Mouse (Mus musculus) layer of hippocampus, adult 8-10 months (tissue): ENCODE results near the gene Mboat7. TPM values are rescaled to one million over a fixed set of nuclear protein-coding genes. Genes with fewer than 3 reads are reported as not detected.
A peak's percentile ranks its signal among the peaks of the same experiment; 100 is the strongest.

Source experiments
- DNase-seq, 2 experiments: peaks; one replicate each; pipeline ENCODE4 v3.0.0; 2022; ENCODE audit warnings: low spot score in 2 of 2
- microRNA-seq, 2 experiments: library from miRNA; unstranded; fragments of <30 nt; microRNA quantifications; one replicate each; pipeline ENCODE4 v1.2.0; 2022
- total RNA-seq, 4 experiments: library from RNA; stranded (reverse); gene quantifications; 2 replicates each; pipeline ENCODE4 v1.2.4; 2022

Gene Mboat7
- total RNA-seq, 4 experiments from 2014 or later, result 171 to 178 (median 173) TPM

DNA sequence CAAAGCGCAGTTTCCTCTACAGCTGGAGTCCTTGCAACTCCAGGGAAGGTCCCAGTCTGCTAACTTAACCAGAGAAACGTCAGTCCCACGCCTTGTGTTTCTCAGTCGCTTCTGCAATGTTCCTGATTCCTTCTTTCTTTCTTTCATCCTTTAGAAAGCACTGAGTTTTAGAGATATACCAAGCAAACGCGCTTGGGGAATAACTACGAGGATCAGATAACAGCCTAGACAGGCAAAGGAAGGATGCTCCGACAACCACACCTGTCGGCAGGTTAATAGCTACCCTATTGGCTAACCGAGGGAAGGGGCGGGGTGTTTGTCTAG lies 49.0 kb downstream of the Mboat7 start:
- no peak for DNase-seq

DNA sequence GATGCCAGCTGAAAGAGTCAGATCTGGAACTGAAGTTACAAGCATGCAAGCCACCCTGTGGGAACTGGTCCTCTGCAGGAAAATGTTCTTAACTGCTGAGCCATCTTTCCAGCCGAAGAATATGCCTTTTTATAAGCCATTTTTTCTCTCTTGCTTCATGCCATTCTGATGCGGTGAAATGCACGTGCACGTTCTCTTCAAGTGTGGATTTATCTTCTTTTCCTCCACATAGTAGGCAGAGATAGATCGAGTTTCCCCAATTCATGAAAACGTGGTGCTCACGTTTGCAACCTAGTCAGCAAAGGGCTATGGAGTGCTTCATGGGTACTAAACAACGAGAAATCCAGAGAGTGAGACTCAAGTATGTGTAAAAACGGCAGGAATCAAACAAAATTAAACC lies 49.5 kb downstream of the Mboat7 start:
- no peak for DNase-seq

DNA sequence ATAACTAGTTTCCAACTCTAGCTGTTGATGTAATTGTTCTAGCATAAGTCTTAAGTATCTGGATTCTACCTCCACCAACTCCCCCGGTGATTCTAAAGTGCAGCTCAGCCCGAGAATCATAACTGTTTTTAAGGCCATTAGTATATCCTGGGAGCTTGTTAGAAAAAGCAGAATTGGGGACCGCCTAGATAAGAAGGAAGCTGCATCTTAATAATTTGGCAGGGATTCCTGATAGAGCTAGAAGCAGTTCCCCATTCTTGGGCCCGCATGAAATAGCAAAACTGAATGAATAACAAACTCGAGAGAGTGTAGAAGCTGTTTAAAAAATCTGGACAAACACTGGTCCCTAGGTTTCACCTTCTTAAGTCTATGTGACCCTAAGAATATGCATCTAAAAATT lies 49.9 kb downstream of the Mboat7 start:
- DNase-seq, result no peak

DNA sequence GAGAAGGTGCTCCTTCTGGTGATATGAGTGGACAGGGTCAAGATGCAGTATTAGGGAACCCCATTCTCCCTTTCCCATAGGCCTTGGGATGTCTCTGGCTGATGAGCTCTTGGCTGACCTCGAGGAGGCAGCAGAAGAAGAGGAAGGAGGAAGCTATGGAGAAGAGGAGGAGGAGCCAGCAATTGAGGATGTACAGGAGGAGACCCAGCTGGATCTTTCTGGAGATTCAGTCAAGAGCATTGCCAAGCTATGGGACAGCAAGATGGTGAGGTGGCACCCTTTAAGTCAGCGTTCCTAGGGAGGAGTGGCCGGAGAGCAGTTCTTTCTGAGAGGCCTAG lies 62.9 kb downstream of the Mboat7 start:
- no peak for DNase-seq

DNA sequence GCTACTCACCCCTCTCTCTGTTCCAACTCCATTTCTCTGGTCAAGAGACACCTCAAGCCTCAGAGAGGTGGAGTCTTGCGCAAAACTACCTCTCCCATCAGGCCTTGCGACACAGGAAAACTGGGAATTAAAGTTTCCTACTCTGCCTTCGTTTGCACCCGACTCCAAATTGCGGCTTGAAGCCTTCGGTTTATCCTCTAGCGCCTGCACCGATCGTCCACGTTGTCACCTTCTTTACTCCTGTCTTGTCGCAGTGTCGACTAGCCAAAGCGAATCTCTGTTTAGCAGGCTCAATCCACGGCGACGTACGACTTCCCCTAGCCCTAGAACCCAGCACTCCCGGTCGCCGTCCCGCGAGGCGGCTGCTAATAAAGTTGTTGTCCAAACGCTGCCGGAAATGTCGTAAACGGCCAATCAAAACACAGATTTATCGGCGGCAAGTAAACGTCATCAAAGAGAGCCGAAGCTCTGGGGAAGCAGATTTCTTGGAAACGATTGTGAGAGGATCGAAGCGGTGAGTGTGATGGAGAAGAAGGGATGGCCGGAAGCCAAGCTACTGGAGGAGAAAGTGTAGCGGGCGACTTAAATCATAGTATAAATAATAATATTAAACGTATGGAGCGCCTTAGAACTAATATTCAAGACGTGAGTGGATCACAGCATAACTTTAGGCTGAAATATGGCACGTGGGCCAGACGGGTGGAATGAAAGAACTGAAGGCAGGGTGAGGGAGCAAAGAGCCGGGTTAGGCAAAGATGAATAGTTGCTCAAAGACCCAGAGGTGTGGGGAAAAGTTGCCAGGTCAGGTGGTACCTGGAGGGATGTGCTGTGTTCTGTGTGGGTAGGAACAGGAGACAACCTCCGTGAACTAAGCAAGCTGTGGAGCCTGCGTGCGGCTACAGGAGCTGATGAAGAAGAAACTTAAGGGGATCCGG lies 63.5 kb downstream of the Mboat7 start, which contains the start of the genes Tfpt and Prpf31:
TSS of gene Tfpt (minus strand) at position 387 of the 935 bp plus-strand sequence.
TSS of gene Prpf31 (plus strand) at position 443 of the 935 bp plus-strand sequence.
- peak; percentile 93 to 95 for DNase-seq

DNA sequence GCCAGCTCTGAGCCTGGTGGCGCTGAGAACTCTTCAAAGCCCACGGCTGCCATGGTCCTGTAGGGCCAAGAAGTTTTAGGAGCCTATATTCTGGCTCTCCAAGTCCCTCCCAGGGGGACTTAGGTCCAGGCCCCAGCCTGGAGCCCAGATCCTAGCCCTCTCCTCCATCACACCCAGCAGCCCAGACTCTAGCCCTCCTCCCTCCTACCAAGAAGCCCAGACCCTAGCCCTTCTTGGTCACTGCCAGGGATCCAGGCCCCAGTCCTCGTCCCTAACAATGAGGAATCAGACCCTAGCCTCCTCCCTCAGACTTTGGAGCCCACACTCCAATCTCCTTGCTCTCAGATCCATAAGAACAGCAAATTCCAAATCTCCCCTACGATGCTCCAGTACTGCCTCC lies 64.3 kb downstream of the Mboat7 start:
- no peak for DNase-seq

Small RNAs within 50 kb of the gene (microRNA-seq; reads per million reads assigned to microRNA genes)
- gene Mir3572, result 3.5 to 4.0 reads per million in 2 experiments

Other genes with a start within 250 kb of the Mboat7 start
- gene Tarm1, start 190.9 kb downstream of the Mboat7 start, total RNA-seq, result under 1 TPM in 2 of 4 experiments, not detected in 2; 0.41 to 0.70 TPM
- gene Oscar, start 77.4 kb downstream of the Mboat7 start, total RNA-seq, result 1 to 10 TPM in 2 of 4 experiments, under 1 TPM in 2; 0.66 to 1.5 (median 1.1) TPM
- 100 to 1,000 TPM; 526 to 633 (median 592) TPM for gene Ndufa3, start 76.2 kb downstream of the Mboat7 start, total RNA-seq
- 10 to 100 TPM; 36.3 to 53.8 (median 39.7) TPM for gene Tfpt, start 63.6 kb downstream of the Mboat7 start, total RNA-seq
- 10 to 100 TPM; 50.3 to 53.0 (median 51.0) TPM for gene Prpf31, start 63.5 kb downstream of the Mboat7 start, total RNA-seq
- 10 to 100 TPM; 49.6 to 68.5 (median 58.8) TPM for gene Cnot3, start 48.3 kb downstream of the Mboat7 start, total RNA-seq
- gene Leng1, start 27.7 kb downstream of the Mboat7 start, total RNA-seq, result 1 to 10 TPM; 4.4 to 6.8 (median 5.5) TPM
- gene Tmc4, start 16.0 kb downstream of the Mboat7 start, total RNA-seq, result 10 to 100 TPM in 2 of 4 experiments, 1 to 10 TPM in 2; 6.2 to 12.1 (median 8.8) TPM
- 10 to 100 TPM; 81.0 to 88.0 (median 82.8) TPM for gene Tsen34, start 660 bp downstream of the Mboat7 start, total RNA-seq
- 100 to 1,000 TPM; 307 to 490 (median 402) TPM for gene Rps9, start 10.5 kb upstream of the Mboat7 start, total RNA-seq
- gene Pirb, start 26.9 kb upstream of the Mboat7 start, total RNA-seq, result under 1 TPM in 3 of 4 experiments, not detected in 1; 0.14 to 0.54 (median 0.52) TPM
- not detected for gene Gm15448, start 132.2 kb upstream of the Mboat7 start, total RNA-seq
- under 1 TPM in 1 of 4 experiments, not detected in 3; 0.23 TPM for gene Pira2, start 151.5 kb upstream of the Mboat7 start, total RNA-seq
- gene Gm14548, start 204.6 kb upstream of the Mboat7 start, total RNA-seq, result not detected
- not detected for gene Lilra6, start 222.0 kb upstream of the Mboat7 start, total RNA-seq